Mouse (Mus musculus): ENCODE data around the gene Plxna2.

DNA sequence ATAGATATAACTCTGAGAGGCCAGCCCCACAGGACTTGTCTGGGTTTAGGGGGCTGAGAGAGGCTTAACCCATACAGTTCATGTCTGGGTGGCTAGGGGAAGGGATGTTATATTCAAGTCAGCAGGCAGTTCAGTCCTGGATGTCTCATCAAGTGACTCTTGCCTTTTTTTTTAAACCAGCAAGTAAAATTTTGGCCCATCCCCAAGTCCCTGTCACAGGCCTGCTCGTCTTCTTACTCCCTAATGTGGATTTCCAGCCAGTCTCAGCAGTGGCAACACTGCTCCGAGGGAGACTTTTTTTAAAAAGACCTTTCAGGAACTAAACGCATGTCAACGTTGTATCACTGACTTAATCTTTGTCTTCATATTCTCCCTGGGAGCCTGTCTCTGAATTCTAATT, 7.0 kb downstream of the Plxna2 start:
- TF ChIP-seq CTCF (IDR thresholded peaks at IDR 0.05; ENCODE audit: extremely low read depth, insufficient read depth, low read length) (no peak), POLR2A (IDR thresholded peaks at IDR 0.05; ENCODE audit: extremely low read depth, insufficient read depth, low read length) (no peak)

All from cortical plate, adult 2 months (tissue).